Mouse (Mus musculus): Measurements from ENCODE around the gene En1.

DNA sequence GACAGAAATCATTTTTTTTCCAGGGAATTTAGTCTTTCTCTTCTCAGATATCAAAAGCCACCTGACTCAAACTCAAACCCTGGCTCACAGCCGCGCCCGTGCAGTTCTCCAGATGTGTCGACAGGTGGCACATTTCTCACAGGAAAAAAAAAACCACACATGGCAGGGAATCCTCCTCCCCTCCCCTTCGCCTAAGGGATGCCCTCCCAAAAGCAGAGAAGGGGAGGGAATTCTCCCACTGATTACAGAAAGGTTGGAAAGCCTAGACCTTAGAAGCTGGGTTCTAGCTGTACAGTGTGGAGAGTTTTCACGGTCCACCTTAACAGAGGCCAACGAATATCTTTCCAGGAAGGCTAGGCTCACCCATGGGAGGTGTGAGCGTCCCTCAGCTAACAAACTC lies 7.6 kb upstream of the En1 start:
- TF ChIP-seq GATA1 (IDR thresholded peaks at IDR 0.05; ENCODE audit: borderline replicate concordance, low read length): no peak
- TF ChIP-seq FLI1 (IDR thresholded peaks at IDR 0.05; ENCODE audit: low read length): no peak

All from megakaryocyte, embryonic 14.5 days (primary cell).